Mouse (Mus musculus) erythroblast, adult 5-6 weeks (primary cell): ENCODE data around the gene Scai. TPM values are rescaled to one million over a fixed set of nuclear protein-coding genes. Genes with fewer than 3 reads are reported as not detected.

Experiments used
- ATAC-seq: replicated peaks from 2 replicates; pipeline ENCODE4 v1.8.0; 2016; ENCODE audit warnings: moderate number of reproducible peaks, mild to moderate bottlenecking, moderate TSS enrichment, inconsistent platforms; ENCODE audit not compliant: poor library complexity, low FRiP score, severe bottlenecking
- total RNA-seq, 2 experiments: library from RNA; stranded (forward) in 1 of 2; stranded (reverse) in 1 of 2; fragments of 150-400 nt in 1 of 2; fragments of 200-764, 138-1000 nt in 1 of 2; gene quantifications; 2 replicates each; pipeline versions ENCODE4 v1.2.3 to v1.2.4; 2015 to 2017; ENCODE audit warnings: low replicate concordance in 2 of 2

The Scai gene
- total RNA-seq, 2 experiments from 2014 or later = 3.8 to 4.2 TPM

DNA sequence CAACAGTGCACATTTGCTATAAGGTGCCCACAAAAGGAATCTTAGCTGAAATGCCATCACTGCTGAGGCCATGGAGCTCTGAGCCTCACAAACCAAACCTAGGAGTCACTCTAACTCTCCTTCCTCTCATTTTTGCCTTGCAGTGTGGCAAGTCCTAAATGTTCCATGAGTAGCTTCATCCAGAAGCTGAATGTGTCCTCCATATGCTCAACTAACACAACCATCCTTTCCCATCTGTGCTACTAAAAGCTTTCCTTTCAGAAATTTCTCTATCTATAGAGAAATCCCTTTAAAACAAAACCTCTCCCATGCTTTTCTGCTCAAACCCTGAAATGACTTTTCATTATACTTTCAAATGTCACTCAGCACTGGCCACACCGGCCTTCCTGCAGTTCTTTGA, 158.9 kb downstream of the Scai start:
- no peak for ATAC-seq

DNA sequence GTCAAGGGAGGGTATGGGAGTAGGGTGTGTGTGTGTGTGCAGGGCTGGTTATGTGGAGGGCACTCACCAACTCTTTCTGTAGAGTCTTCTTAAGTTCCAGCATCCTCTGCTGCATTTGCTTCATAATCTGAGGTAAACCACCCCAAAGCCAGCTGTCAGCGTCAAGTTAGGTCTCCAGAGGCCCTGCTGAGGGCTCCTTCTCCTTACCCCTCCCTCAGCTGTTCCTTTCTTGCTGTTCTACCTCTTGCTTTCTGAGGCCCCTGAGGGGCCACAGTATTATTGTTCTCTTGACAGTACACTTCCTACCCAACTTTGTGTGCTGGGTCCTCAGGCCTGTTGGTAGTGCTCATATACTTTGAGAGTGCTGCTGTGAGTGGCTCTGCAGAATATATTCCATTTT, 170.5 kb downstream of the Scai start:
- no peak for ATAC-seq

DNA sequence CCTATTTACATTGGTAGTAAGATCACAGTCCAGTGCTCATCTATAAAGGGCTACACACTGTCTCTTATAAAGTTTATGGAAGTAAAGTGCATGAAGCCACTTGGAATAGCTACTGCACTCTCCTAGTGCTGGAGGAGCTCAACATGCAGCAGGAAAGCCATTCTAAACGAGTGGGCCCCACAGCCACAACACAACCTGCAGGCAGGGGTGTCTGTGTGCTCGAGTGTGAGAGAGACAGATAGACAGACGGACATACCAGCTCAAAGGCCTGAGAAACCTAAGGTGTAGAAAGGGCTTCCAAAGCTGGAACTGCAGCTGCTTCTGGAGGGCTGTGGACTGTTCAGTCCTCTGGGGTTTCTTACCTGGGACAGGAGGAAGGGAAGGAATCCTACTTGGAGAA, 174.0 kb downstream of the Scai start:
- ATAC-seq = no peak

Other genes starting within 250 kb of the Scai start
- 0.19 TPM in 1 of 2 replicates, not detected in the other for gene Wdr38, start 193.3 kb downstream of the Scai start, total RNA-seq (2015; ENCODE audit: low replicate concordance)
- gene Wdr38, start 193.3 kb downstream of the Scai start, total RNA-seq (2017; ENCODE audit: low replicate concordance) = not detected in 2 replicates
- gene Arpc5l, start 185.4 kb downstream of the Scai start, total RNA-seq (2015; ENCODE audit: low replicate concordance) = 25.6 and 27.8 TPM in 2 replicates
- 13.5 and 14.1 TPM in 2 replicates for gene Arpc5l, start 185.4 kb downstream of the Scai start, total RNA-seq (2017; ENCODE audit: low replicate concordance)
- gene Rpl35, start 185.1 kb downstream of the Scai start, total RNA-seq (2015; ENCODE audit: low replicate concordance) = 144 and 170 TPM in 2 replicates
- gene Rpl35, start 185.1 kb downstream of the Scai start, total RNA-seq (2017; ENCODE audit: low replicate concordance) = 142 and 181 TPM in 2 replicates
- 4.2 and 8.6 TPM in 2 replicates for gene Golga1, start 125.2 kb downstream of the Scai start, total RNA-seq (2015; ENCODE audit: low replicate concordance)
- gene Golga1, start 125.2 kb downstream of the Scai start, total RNA-seq (2017; ENCODE audit: low replicate concordance) = 21.7 and 25.6 TPM in 2 replicates
- gene Ppp6c, start 35.7 kb upstream of the Scai start, total RNA-seq (2015; ENCODE audit: low replicate concordance) = 29.6 and 55.2 TPM in 2 replicates
- 28.6 and 44.2 TPM in 2 replicates for gene Ppp6c, start 35.7 kb upstream of the Scai start, total RNA-seq (2017; ENCODE audit: low replicate concordance)